Mouse (Mus musculus): ENCODE data around the gene Fam107a.

The Fam107a gene

DNA sequence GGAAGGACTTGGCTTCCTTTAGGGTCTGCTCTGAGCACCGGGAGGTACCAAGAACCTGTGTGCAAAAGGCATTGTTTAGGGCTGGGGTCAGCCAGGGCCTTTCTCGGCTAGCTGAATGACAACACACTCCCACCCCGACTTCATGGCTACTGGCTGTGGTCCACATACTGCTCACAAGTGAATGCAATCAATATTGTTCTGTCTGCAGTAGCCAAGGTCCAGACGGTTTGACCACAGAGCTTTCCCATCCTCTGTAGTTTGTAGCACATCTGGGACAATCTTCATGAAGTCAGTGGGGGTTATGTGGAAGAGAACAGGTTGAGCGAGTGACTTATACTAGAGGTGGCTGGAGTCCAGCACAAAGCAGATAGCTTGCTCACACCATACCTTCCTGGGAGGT lies 60.9 kb downstream of the Fam107a start:
- DNase-seq (ENCODE audit: low spot score): no peak

DNA sequence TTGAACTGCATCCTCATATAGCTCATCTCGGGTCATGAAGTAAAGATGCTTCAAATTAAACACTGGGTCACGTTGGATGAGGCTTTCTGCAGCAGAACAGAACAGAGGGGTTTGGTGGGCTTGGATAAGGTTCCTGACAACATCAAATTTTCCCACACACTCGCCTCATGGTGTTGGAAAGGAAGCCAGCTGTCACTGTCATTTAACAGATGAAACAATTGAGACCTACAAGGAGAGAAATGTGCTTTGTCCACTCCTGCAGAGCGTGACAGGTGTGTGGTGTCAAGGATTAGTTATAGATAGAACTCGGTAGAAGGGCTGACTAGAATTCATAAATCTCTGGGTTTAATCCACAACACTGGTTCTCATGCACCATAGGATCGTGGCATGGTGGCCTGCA lies 61.8 kb downstream of the Fam107a start:
- no peak for DNase-seq (ENCODE audit: low spot score)

- DNase-seq (ENCODE audit: low spot score): peak; percentile 64
These were observed 62.6 kb downstream of the Fam107a start for GRCm38 (mm10) chr14:8255076-8255729.

DNA sequence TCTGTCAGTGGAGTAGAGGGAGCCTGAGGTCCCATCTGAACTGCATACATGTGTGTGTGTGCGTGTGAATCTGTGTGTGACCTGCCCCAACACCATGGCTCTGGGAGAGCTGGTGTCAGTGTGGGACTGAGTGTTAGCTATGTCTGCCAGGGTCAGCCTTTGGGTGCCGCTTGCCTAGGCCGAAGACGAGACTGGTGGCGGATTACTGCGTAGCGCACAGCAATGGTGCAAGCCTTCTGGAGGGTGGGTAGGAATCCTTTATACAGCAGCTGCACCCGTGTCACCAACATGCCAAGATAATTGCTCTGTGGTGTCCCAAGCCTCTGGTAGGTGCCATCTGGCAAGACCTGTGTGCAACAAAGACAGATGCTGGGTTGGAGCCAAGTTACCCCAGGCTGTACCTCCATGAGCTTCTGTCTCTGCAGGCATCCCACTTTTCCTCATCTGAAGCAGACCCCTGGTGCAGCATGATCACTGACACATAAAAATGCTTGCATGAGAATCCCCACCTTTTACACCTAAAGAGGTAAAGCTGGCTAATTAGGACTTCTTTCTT lies 66.4 kb downstream of the Fam107a start:
- no peak for DNase-seq (ENCODE audit: low spot score)

GRCm38 (mm10) chr14:8250141-8250871 lies 67.5 kb downstream of the Fam107a start:
- DNase-seq (ENCODE audit: low spot score): no peak

DNA sequence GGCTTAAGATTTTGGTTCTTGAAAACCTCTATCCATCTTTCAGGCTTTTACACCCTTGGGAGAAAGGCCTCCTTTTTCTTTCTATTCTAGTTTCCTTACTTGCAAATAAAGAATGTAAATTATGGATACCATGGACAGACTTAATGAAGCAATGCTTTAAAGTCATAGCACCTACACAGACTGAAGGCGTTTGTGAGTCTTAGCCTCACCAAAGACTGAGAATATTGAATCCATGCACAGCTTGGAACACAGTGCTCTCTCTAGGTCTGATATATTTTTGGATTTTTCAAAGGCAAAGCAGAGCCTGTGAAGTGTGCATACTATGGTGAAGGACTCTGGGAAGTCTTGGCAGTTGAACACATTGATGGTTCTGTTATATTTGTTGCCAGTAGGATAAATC lies 68.6 kb downstream of the Fam107a start:
- no peak for DNase-seq (ENCODE audit: low spot score)

DNA sequence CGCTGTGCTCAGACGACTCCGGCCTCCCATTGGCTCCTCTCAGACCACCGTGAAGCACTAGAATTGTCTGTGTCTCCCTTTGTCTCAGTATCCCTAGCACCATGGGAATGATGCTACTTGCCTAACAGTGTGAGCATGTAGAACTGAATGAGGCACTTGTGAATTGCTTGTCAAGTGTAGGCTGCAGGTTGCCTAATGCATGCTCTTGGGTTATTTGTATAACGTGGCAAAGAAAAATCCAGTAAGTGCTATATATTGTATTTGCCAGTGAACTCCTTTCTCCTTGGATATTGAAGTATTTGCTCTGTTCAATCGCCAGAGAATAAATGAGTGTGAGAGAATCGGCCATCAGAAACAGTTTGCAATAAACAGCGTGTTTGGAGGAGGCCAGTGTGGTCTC lies 70.9 kb downstream of the Fam107a start:
- no peak for DNase-seq (ENCODE audit: low spot score)

Measured in embryo, embryonic 10 days (tissue).